Comparison of ENCODE assay signal across 22 mouse cellular contexts in the genomic region with DNA sequence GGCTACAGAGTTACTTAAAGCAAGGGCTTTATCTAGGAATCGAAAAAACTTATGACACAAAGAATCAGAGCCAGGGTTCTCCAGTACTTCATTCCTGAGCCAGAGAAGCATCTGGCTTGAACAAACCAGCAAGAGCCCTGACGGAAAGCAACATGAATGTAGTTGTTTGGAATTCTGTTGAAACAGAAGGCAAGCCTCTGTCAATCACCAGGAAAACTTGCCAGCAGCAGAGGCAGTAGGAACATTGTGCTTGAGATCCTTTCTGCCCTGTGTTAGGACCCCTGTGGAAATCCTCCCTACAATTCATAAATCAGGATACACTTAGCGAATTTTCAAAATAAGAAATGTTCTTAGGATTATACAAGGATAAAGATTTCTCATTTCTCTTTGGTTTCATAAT.
DNase-seq lines count a peak whose midpoint lies in the region; ATAC-seq and TF ChIP-seq lines count a peak whose summit lies in the region.
"Had no signal": no experiment of that assay in that cellular context is flagged by ENCODE, and none has a peak within 500 bp of the region (broad histone marks: within the 10 kb centered on the region; RNA-seq: fewer than 3 reads in every experiment).

No protein-coding gene starts in this region.

- H3K27ac ChIP-seq in hindbrain, postnatal 0 days, result no peak overlapping the region
- H3K27ac ChIP-seq in hindbrain, embryonic 14.5 days, result no peak overlapping the region
- H3K27ac ChIP-seq: heart, adult 2 months; heart, embryonic 15.5 days; hindbrain, embryonic 13.5 days; limb, embryonic 10.5 days; macrophage had no signal

- no peak overlapping the region for H3K4me2 ChIP-seq in hindbrain, postnatal 0 days (ENCODE audit: low read depth, low read length)
- H3K4me2 ChIP-seq in hindbrain, embryonic 14.5 days (replicated peaks), result no peak overlapping the region
- H3K4me2 ChIP-seq: heart, embryonic 15.5 days; hindbrain, embryonic 13.5 days; liver, embryonic 11.5 days had no signal

- no peaks in the 10 kb centered on the region for H3K4me1 ChIP-seq in hindbrain, postnatal 0 days (ENCODE audit: insufficient read depth, low read length)
- no peaks in the 10 kb centered on the region for H3K4me1 ChIP-seq in hindbrain, embryonic 14.5 days (replicated peaks; ENCODE audit: control insufficient read depth, insufficient read depth, low read length)
- H3K4me1 ChIP-seq: heart, embryonic 15.5 days; hindbrain, embryonic 13.5 days; limb, embryonic 10.5 days had no signal

- no peaks in the 10 kb centered on the region for H3K36me3 ChIP-seq in hindbrain, postnatal 0 days (ENCODE audit: insufficient read depth, low read length)
- no peaks in the 10 kb centered on the region for H3K36me3 ChIP-seq in hindbrain, embryonic 14.5 days (replicated peaks; ENCODE audit: control insufficient read depth, insufficient read depth)
- H3K36me3 ChIP-seq: G1E; heart, embryonic 15.5 days; hindbrain, embryonic 13.5 days; limb, embryonic 10.5 days had no signal

- H3K9me3 ChIP-seq in hindbrain, postnatal 0 days (ENCODE audit: low read length), result no peaks in the 10 kb centered on the region
- H3K9me3 ChIP-seq in hindbrain, embryonic 14.5 days (ENCODE audit: control insufficient read depth, low read length), result no peaks in the 10 kb centered on the region
- H3K9me3 ChIP-seq: G1E; heart, embryonic 15.5 days; hindbrain, embryonic 13.5 days; limb, embryonic 10.5 days had no signal

- 38% methylated on average over 3 of the region's 3 CpGs for WGBS in hindbrain, postnatal 0 days
- 47% methylated on average over 3 of the region's 3 CpGs for WGBS in hindbrain, embryonic 14.5 days

- no peak overlapping the region for H3K4me3 ChIP-seq in hindbrain, postnatal 0 days (ENCODE audit: low read length)
- H3K4me3 ChIP-seq in hindbrain, embryonic 14.5 days (replicated peaks; ENCODE audit: low read length), result no peak overlapping the region
- H3K4me3 ChIP-seq: heart, adult 2 months; heart, embryonic 15.5 days; hindbrain, embryonic 13.5 days; limb, embryonic 10.5 days had no signal

- H3K27me3 ChIP-seq in hindbrain, postnatal 0 days (ENCODE audit: insufficient read depth, low read length), result no peaks in the 10 kb centered on the region
- no peaks in the 10 kb centered on the region for H3K27me3 ChIP-seq in hindbrain, embryonic 14.5 days (ENCODE audit: control insufficient read depth, insufficient read depth, low read length)
- H3K27me3 ChIP-seq: heart, embryonic 15.5 days; hindbrain, embryonic 13.5 days had no signal

- peak; percentile 10 to 18 for DNase-seq in cerebellum, postnatal 10 days
- DNase-seq in hindbrain, postnatal 0 days (ENCODE audit: low spot score), result peak; percentile 38
- DNase-seq in hindbrain, embryonic 14.5 days (ENCODE audit: low spot score), result no peak
- DNase-seq in brain, embryonic 14.5 days (ENCODE audit: low read depth), result peak; percentile 77
- peak; percentile 9 to 14 for DNase-seq in layer of hippocampus, adult 8-10 months (ENCODE audit: low spot score in 2 of 2)
- no peak for DNase-seq in right cerebral cortex, postnatal 25 days
- no peak for DNase-seq in left cerebral cortex, adult 18-20 months (ENCODE audit: low spot score in 2 of 2)
- DNase-seq: cerebellum, adult 18-20 months; gastrocnemius, postnatal 14 days; heart, adult 2 months; lung, adult 2 months; spleen, adult 18-20 months had no signal

- no peak overlapping the region for H3K9ac ChIP-seq in hindbrain, postnatal 0 days (replicated peaks; ENCODE audit: low read length)
- H3K9ac ChIP-seq in hindbrain, embryonic 14.5 days, result no peak overlapping the region
- H3K9ac ChIP-seq: heart, embryonic 15.5 days; hindbrain, embryonic 13.5 days had no signal

- no peak for ATAC-seq in cerebellum, adult (ENCODE audit: insufficient number of reproducible peaks, low FRiP score, low TSS enrichment)
- no peak for ATAC-seq in hindbrain, postnatal 0 days
- no peak for ATAC-seq in hindbrain, embryonic 14.5 days (ENCODE audit: low FRiP score)
- ATAC-seq: CD4-positive, CD25-positive, alpha-beta regulatory T cell, adult 4 months; intestine, postnatal 0 days; midbrain, embryonic 16.5 days had no signal

- no peak for TF ChIP-seq CTCF in hindbrain, postnatal 0 days (IDR thresholded peaks at IDR 0.05; ENCODE audit: low read depth)
- TF ChIP-seq CTCF in brain, embryonic 14.5 days (IDR thresholded peaks at IDR 0.05; ENCODE audit: borderline replicate concordance, extremely low read depth, insufficient read depth, insufficient read length), result no peak

- no peak for TF ChIP-seq POLR2A in brain, embryonic 14.5 days (IDR thresholded peaks at IDR 0.05; ENCODE audit: borderline replicate concordance, extremely low read depth, insufficient read depth, insufficient read length, poor library complexity, severe bottlenecking)

Comparison
In these comparisons a context has a peak if more than half of its experiments do, and no peak if none do; other contexts are left out.
1. DNase-seq: peak in cerebellum, postnatal 10 days (2 of 2), hindbrain, postnatal 0 days (single experiment), brain, embryonic 14.5 days (single experiment) and layer of hippocampus, adult 8-10 months (2 of 2); none in hindbrain, embryonic 14.5 days (single experiment), right cerebral cortex, postnatal 25 days (single experiment) and left cerebral cortex, adult 18-20 months (0 of 2).